Mouse (Mus musculus) testis, postnatal 14 days (tissue): ENCODE data around the gene Alox5ap.

Source experiments
- DNase-seq: peaks from one replicate; pipeline ENCODE4 v3.0.0; 2021; ENCODE audit warnings: low spot score

Gene Alox5ap

DNA sequence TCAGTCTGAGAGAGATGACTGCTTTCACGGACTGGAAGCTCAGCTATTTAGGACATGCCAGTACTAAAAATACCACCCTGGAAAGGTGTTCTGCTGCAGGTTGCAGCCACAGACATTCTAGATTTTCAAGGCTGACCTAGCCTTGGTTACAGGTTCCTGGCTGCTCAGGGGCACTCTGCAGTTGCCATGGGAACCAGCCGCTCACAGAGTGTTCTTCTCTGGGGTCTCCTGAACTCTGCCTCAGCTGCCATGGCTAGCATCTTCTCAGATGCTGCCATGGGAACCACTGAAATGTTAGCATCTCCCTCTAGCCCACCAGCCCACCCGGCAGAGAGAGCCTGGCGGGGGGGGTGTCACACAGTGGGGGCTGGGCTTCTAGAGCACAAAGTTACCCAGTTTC is 52.4 kb downstream of the Alox5ap start:
- DNase-seq, result no peak

DNA sequence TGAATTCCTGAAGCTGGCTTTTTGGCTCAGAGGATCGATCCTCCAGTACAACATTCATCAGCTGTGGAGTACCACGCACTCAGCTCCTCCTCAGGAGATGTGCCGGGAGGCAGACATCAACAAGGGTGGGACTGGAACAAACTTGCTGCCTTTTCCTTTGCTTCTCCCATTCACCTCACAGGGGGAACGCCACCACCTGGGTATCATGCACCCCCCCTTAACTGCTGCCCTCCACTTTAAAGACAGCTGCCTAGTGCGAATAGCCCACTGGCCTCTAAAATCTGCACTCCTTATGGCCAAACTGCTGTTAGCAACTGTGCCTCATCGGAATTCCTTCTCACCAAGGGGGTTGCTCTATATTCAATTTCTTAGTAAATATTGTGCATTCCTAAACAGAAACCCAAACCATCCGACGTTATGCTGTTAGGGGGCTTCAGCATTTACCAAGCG is 55.3 kb downstream of the Alox5ap start:
- DNase-seq, result no peak

DNA sequence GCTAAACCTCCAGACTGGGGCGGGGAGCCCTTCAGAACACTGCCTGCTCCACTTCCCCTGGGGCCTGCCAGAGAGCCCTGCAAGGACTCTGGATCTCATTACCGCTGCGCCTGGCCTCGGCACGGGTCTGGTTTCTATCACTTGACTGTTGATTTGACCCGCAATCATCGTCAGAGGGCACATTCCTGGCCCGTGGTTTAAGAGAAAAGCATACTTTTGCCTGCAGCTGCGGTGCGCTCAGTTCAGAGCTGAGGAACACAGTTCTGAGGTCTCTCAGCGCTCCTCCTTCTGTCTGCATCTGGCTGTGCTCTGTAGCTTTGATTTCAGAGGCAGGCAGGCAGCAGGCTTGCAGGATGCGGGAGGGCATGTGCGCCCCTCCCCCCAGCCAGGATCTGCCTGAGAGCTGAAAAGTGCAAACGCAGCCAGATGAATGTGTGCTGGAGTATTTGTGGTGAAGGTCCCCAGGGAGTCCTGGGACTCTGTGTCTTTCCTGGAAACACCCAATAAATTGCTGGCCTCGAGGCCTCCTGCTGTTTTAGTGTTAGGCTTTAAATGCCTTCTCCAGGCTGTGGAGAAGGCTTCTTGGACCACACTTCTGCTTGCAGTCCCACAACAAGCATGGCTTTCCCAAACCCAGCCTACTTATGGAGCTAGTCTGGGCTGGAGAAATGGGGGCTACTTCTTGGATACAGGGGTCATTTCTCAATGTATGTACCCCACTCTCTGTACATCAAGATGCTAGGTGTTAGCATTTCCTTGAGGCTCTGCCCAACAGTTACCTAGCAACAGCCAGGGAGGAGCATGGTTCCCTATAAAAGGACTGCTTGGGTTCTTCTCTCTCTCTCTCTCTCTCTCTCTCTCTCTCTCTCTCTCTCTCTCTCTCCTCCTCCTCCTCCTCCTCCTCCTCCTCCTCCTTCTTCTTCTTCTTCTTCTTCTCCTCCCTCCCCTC is 56.2 kb downstream of the Alox5ap start:
- DNase-seq, result peak; percentile 74

DNA sequence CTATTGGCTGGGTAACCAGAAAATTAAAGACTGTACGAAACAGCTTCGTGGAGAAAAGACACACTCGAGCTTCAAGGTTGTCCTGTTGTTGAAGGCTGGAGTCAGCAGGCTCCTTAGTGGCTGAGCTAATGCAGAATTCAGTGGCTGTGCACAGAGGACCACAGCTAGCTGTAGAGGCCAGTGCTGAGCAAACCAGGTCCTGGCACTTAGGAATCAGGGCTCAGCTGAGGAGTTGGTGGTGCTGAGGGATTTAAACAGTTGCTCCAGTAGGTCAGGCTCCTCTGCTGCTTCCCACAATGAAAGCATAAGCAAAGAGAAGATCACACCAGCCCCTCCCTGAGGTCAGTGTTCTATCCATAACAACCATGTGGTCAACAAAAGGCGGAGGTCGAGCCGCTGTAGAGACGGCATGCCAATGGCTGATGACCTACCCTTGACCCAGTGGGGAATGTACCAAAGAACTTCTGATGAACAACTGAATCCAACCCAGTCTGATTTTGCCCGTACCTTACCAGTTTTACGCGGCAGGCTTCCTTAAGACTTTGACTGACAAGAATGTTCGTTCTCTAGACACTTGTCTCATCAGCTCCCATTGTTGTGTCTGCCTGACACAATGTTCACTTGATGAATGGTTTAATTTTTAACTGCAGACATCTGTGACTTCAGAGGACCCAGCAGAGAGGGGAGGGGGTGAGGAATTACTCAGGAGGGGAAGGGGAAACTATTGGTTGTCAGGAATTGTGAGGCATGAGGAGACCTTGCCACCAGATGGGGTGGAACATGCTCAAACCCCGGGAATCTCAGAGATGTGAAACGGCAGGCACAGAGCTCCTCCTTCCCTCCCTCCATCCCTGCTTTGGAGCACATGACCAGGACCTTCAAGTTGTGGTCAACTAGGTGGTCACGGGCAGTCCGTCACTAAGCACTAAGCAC is 57.6 kb downstream of the Alox5ap start:
- no peak for DNase-seq

DNA sequence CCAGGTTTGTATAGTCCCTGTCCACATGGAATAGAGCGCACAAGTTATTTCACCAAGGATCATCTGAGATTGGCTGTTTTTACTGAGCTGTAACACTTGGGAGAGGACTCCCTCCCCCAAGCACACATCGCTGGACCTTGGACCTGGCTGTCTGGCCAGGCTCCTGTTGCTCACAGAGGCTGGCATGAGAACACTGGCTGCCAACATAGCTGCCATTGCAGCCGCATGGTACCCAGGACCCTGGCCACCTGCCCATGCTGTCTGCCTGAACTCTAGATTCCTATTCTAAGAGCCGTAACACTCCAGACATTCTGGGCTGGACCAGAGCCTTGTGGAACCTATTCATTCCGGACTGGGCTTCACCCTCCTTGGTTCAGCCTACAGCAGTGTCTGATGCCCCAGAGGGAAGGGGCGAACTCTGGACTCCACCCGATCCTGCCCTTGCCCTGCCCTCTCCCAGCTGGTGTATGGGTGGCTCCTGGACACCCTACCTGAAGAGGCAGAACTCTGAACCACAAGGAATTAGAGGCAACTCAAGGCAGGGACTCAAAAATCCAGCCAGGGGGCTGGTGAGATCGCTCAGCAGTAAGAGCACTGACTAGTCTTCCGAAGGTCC is 58.5 kb downstream of the Alox5ap start:
- DNase-seq, result no peak

DNA sequence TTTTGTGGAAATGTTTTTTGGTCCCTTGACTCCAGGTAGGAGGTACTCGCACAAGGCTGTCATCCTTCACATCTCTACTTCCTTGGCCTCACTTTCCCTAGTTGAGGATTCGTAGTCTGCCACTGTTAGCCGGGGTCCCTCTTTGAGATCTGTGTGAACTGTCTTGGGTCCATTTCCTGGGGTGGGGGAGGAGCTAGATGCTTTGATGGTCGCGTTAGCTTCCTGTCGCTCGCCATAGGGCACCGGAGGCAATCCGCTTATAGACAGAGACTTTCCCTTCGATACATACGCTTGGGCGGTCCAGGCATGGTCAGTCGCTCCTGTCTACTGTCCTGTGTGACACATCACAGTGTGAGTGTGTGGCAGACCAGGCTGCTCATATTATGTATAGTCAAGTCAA is 60.2 kb downstream of the Alox5ap start:
- DNase-seq, result no peak

DNA sequence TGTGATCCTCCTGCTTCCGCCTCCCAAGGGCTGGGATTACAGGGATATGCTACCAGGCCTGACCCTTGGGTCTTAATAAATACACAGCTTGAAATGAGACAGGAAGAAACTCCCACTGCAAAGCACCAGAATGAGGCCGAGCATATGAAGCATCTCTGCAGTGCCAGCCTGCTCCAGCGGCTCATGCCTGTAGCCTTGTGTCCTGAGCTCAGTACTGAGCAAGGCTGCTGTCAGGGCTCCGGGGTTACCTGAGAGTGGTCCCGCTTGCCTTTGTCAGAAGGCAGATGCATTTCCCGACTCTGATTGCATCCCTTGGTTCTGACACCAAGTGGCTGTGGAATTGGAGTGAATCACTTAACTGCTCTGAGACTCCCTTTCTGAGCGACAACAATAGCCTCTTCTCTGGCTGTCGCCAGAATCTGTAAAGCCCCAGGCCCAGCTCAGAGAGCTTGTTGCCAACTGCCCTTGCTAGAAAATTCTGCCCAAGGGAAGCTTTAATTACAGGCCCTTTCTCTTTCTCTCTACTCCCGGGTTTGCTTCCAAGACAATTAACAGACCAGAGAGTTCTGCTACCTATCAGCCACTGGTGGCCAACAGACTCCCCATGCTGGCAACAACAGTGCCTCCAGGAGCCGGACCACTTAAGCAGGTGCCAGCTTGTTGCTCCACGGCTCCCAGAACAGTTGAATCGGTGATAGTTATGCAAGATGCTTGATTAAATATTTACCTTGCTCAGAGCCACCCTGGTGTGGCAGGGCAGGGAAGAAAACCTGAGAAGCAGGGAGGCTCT is 64.7 kb downstream of the Alox5ap start:
- no peak for DNase-seq

DNA sequence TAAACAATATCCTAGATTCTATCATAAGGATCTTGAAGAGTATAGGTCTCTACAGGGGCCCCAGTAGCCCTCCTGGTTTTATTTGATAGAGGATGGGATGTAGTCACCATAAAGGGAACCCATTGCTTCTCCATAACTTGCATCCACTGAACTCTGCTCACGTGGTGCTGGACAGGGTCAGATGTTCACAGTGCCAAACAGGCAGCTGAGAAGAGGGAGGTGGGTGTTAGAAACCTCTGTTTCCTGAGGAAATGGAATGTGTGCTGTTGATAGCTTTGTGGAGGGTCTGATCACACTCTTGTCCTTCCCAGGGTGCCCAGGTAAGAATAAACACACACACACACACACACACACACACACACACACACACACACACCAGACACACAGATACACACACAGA is 66.0 kb downstream of the Alox5ap start:
- no peak for DNase-seq

DNA sequence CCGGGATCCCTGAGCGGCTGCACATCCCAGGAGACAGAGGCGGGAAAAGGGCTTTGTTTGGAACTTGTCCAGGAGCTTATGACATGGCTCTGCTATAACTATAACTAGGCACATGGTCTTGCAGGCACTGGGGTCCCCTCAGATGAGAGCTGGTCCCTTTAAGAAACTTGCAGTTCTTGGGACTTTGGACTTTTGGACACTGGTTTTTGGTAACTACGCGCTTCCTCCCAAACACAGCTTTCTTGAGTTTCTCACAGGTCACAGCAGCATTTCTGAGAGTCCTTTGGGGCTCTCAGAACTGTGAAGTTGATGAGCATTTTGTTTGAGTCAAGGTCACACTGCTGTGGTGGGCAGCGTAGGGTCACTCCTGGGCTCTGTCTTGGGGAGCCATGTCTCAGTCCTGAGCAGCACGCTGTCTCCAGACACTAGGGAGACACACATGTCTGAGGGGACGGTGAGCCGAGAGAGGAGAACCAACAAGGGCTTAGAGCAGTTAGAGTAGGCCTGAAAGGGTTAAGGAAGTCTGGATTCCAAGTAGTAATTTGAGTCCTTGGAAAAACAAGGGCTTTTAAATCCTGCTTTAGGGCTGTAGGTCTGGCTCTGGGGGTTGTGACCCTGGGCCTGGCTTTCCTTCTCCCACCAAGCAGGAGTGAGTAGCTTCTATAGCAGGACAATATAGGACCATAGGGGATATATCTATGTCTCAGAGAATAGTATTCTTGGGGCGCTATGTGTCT is 67.0 kb downstream of the Alox5ap start:
- no peak for DNase-seq

DNA sequence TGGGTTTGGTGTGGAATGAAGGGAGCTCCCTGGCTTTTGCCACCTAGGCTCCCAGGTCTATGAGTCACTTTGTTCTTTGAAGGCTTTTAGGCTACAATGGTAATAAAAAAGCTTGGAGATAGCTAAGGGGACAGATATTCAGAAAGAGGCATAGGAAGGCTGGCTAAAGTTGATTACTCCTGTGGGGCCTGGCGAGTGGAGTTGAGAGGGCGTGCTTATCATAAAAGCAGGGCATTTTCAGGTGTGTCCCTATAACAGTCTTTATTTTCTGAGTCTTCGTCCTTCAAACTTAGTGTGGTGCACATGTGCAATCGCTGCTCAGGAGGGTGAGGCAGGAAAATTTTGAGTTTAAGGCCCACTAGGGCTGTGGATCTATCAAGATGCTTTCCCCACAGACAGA is 68.2 kb downstream of the Alox5ap start:
- no peak for DNase-seq

DNA sequence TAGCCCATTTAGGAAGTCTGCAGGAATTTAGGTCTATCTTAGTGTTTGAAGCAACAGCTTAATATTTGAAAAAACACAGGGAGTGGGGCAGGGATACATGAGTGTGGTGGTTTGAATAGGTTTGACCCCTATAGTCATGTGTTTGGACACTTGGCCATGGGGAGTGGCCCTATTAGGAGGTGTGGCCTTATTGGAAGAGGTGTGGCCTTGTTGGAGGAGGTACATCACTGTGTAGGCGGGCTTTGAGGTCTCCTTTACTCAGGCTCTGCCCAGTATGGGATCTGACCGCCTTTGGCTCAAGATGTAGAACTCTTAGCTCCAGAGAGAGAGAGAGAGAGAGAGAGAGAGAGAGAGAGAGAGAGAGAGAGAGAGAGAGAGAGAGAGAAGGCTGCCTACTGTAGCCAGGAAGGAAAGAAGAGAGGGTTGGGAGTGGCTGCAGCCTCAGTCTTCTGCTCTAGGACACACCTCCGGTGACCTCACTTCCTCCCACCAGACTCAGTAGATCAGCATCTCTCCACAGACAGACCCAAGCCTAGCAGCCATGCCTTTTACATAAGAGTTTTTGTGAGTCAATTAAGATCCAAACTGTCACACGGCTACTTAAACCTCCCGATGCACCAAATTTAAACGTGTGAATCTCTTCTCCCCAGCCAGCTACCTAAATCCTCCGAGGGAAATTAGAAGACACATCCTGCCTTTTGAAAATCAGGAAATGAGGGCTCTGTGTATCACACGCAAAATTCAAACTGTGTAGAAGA is 69.6 kb downstream of the Alox5ap start:
- DNase-seq, result no peak

DNA sequence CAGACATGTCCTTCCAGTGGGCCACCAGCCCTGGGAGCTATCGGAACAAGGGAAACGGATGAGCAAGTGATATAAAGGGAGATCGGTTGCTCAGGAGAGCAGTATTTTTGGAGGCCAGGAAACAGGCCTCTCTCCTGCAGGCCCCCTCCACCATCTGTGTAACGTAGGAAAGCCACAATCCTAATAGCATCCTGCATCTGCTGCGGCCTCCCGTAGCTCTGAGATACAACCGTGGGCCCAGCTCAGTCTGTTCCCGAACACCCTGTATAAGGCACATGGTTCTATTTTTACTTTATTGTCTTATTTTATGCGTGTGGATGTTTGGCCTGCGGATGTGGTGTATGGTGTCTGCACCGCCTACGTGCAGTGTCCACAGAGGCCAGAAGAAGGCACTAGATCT is 70.4 kb downstream of the Alox5ap start:
- DNase-seq, result no peak

DNA sequence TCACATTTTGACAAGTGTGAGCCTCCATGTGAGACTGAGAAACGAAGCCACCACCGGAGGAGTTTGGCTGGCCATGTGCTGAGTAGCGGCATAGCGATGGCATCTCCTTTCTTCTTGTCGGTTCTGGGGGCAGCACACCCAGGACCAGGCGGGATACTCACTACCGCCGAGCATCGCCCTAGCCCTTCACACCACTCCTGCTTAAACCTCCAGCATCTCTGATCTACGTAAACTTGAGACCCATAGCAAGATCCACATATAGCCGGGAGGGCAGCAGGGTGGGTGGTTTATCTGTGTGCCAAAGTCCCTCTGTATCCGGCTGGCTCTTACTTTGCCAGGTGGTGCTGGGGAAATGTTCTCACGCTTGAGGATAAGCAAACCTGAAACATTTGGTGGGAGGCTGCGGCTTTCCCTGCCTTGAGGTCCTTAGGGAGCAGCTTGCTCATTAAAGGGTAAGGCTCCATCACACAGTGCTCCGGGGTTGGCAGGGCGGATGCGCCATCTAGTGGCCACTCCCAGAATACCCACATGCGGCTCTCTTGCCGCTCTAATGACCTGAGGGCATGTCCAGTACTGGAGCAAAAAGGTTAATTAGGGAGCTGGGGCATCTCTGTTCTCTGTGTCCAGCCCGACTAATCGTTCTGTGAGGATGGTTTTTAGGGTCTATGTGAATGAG is 71.1 kb downstream of the Alox5ap start:
- peak; percentile 70 for DNase-seq

DNA sequence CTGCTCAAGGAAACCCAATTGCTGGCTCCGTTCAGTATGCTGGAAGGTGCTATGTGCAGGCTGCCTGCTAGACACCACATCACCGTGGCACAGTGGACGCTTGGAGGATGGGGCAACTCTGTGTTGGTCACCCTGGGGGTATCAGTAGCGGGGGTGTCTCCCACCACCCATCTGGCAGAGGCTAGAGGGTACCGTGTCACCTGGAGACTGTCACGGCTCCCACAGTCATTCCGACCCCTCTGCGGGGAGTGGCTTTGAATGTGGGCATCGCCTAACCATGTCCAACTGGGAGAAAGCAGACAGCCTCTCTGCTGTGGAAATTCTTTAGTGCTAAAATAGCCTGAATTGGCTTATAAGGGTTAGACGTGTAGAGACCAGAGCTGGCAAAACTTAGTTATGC is 72.6 kb downstream of the Alox5ap start:
- DNase-seq, result no peak
